27 mouse cellular contexts compared by ENCODE assay signal in genomic region chr12:106140671-106141070, GRCm38 (mm10).
"Had no signal": no experiment of that assay in that cellular context is flagged by ENCODE, and none has a peak within 500 bp of the region (broad histone marks: within the 10 kb centered on the region; RNA-seq: fewer than 3 reads in every experiment).

No protein-coding gene starts in this region.

- H3K27ac ChIP-seq: kidney, postnatal 0 days; layer of hippocampus, adult 2 months; left cerebral cortex, adult 2 months; limb, embryonic 12.5 days; limb, embryonic 15.5 days; liver, embryonic 14.5 days; lung, embryonic 15.5 days; midbrain, embryonic 15.5 days; neural tube, embryonic 12.5 days; neural tube, embryonic 15.5 days; stomach, postnatal 0 days had no signal

- DNase-seq: kidney, adult 2 months; kidney, postnatal 25 days; layer of hippocampus, postnatal 36 days; left cerebral cortex, postnatal 4 days; liver, postnatal 0 days; lung, postnatal 10 days; lung, postnatal 4 days; right cerebral cortex, adult 18-20 months; right cerebral cortex, postnatal 14 days; right cerebral cortex, postnatal 4 days; thymus, adult 2 months; thymus, postnatal 14 days; thymus, postnatal 4 days had no signal

- H3K4me1 ChIP-seq: limb, embryonic 12.5 days; limb, embryonic 15.5 days; lung, embryonic 15.5 days; neural tube, embryonic 12.5 days had no signal

- H3K36me3 ChIP-seq: limb, embryonic 12.5 days; limb, embryonic 15.5 days; lung, embryonic 15.5 days; midbrain, embryonic 15.5 days; neural tube, embryonic 12.5 days; neural tube, embryonic 15.5 days had no signal

- H3K27me3 ChIP-seq: limb, embryonic 12.5 days; limb, embryonic 15.5 days; lung, embryonic 15.5 days; midbrain, embryonic 15.5 days; neural tube, embryonic 12.5 days; neural tube, embryonic 15.5 days had no signal

- H3K9me3 ChIP-seq: limb, embryonic 12.5 days; limb, embryonic 15.5 days; lung, embryonic 15.5 days; midbrain, embryonic 15.5 days; neural tube, embryonic 12.5 days; neural tube, embryonic 15.5 days had no signal

- H3K4me2 ChIP-seq: limb, embryonic 12.5 days; limb, embryonic 15.5 days; liver, embryonic 11.5 days; lung, embryonic 15.5 days; midbrain, embryonic 11.5 days; midbrain, embryonic 15.5 days; neural tube, embryonic 12.5 days; neural tube, embryonic 15.5 days had no signal

- H3K9ac ChIP-seq: limb, embryonic 12.5 days; limb, embryonic 15.5 days; liver, embryonic 14.5 days; liver, postnatal 0 days; lung, embryonic 15.5 days; midbrain, embryonic 15.5 days; neural tube, embryonic 12.5 days; neural tube, embryonic 15.5 days had no signal

- ATAC-seq: liver, postnatal 0 days; midbrain, embryonic 15.5 days had no signal

- H3K4me3 ChIP-seq: layer of hippocampus, adult 2 months; left cerebral cortex, adult 2 months; limb, embryonic 12.5 days; limb, embryonic 15.5 days; lung, embryonic 15.5 days; midbrain, embryonic 15.5 days; myocyte; neural tube, embryonic 12.5 days; neural tube, embryonic 15.5 days had no signal
